Mouse (Mus musculus): Measurements from ENCODE around the gene Dzank1.

- TF ChIP-seq POLR2A (IDR thresholded peaks at IDR 0.05; ENCODE audit: control insufficient read depth, extremely low read depth, insufficient read depth, low read length, poor library complexity) = no peak
- TF ChIP-seq CTCF (IDR thresholded peaks at IDR 0.05; ENCODE audit: borderline replicate concordance, control insufficient read depth, extremely low read depth, insufficient read depth, low read length, poor library complexity) = no peak
Observed at GRCm38 (mm10) chr2:144464182-144464581, 63.0 kb downstream of the Dzank1 start.
